In the genomic region with DNA sequence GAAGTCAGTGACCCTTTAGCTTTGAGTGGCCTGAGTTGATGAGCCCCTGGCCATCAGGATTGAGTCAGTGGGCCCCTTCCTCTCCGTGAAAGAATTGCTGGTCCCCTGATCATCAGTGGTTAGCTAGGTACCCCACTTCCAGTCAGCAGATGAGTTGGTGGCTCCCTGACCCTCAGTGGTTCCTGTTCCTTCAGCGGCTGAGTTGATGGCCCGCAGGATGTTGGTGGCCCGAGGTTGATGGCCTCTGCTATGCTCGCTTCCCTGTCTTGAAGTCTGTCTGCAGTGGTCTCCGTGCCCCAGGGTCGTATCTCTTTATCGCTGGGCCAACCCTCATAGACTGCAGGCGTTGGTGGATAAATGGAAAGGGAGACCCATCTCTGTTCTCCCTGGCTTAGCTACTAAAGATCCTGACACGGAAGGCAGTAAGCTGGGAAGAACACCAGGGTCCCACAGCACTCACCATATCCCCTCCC, we compare ENCODE assay signal across 8 mouse cellular contexts. TPM values are rescaled to one million over a fixed set of nuclear protein-coding genes. Genes with fewer than 3 reads are reported as not detected.
A peak's percentile ranks its signal among the peaks of the same experiment; 100 is the strongest.
DNase-seq lines count a peak whose midpoint lies in the region; ATAC-seq and TF ChIP-seq lines count a peak whose summit lies in the region.

No protein-coding gene starts in this region.

- DNase-seq in liver, adult 2 months (ENCODE audit: extremely low read depth, low read depth, low spot score), result no peak
- no peak for DNase-seq in liver
- DNase-seq in embryonic facial prominence, embryonic 10.5 days (ENCODE audit: low spot score), result no peak
- no peak for DNase-seq in midbrain, embryonic 10.5 days (ENCODE audit: low spot score)
- no peak for DNase-seq in cerebellum, adult 8-10 months
- no peak for DNase-seq in embryo, embryonic 9.5 days (ENCODE audit: extremely low spot score)
- DNase-seq in thymus, postnatal 36 days, result no peak

- peak overlapping the region; percentile 47 for H3K9ac ChIP-seq in liver, adult 2 months (ENCODE audit: low read depth, low read length)
- peak overlapping the region; percentile 92 for H3K9ac ChIP-seq in hindbrain, embryonic 12.5 days

- no peak overlapping the region for H3K27ac ChIP-seq in liver, adult 2 months (replicated peaks; ENCODE audit: insufficient read depth, low read depth, low read length)
- peak overlapping the region; percentile 98 for H3K27ac ChIP-seq in embryonic facial prominence, embryonic 10.5 days (replicated peaks)
- no peak overlapping the region for H3K27ac ChIP-seq in hindbrain, embryonic 12.5 days
- peak overlapping the region; percentile 98 for H3K27ac ChIP-seq in midbrain, embryonic 10.5 days (replicated peaks)

- H3K36me3 ChIP-seq in liver, adult 2 months (ENCODE audit: control insufficient read depth, insufficient read depth, low read length), result no peaks in the 10 kb centered on the region
- H3K36me3 ChIP-seq in embryonic facial prominence, embryonic 10.5 days (replicated peaks), result no peaks in the 10 kb centered on the region
- no peaks in the 10 kb centered on the region for H3K36me3 ChIP-seq in hindbrain, embryonic 12.5 days
- H3K36me3 ChIP-seq in midbrain, embryonic 10.5 days, result no peaks in the 10 kb centered on the region

- H3K79me2 ChIP-seq in liver, adult 2 months (ENCODE audit: control insufficient read depth, insufficient read depth, low read length), result no peaks in the 10 kb centered on the region

- TF ChIP-seq POLR2A in liver, adult 2 months (IDR thresholded peaks at IDR 0.05; ENCODE audit: extremely low read depth, insufficient read depth, low read length), result no peak

- peak overlapping the region; percentile 69 for H3K4me2 ChIP-seq in hindbrain, embryonic 12.5 days (replicated peaks)

- no peaks in the 10 kb centered on the region for H3K9me3 ChIP-seq in embryonic facial prominence, embryonic 10.5 days
- H3K9me3 ChIP-seq in hindbrain, embryonic 12.5 days (replicated peaks), result no peaks in the 10 kb centered on the region
- no peaks in the 10 kb centered on the region for H3K9me3 ChIP-seq in midbrain, embryonic 10.5 days (replicated peaks)

- 3% methylated on average over 10 of the region's 10 CpGs for WGBS in liver, adult 2 months
- 2% methylated on average over 10 of the region's 10 CpGs for WGBS in embryonic facial prominence, embryonic 10.5 days
- WGBS in hindbrain, embryonic 12.5 days, result 3% methylated on average over 10 of the region's 10 CpGs
- whole genome bisulfite sequencing in midbrain, embryonic 10.5 days, result 3% methylated on average over 10 of the region's 10 CpGs

- ATAC-seq in hindbrain, embryonic 12.5 days (ENCODE audit: low FRiP score), result peak; percentile 83; the same call in 1 of the 2 replicates

- peak overlapping the region; percentile 97 for H3K4me3 ChIP-seq in liver, adult 2 months (ENCODE audit: insufficient read depth, low read depth, low read length)
- peak overlapping the region; percentile 91 for H3K4me3 ChIP-seq in embryonic facial prominence, embryonic 10.5 days
- peak overlapping the region; percentile 71 for H3K4me3 ChIP-seq in hindbrain, embryonic 12.5 days
- peak overlapping the region; percentile 96 for H3K4me3 ChIP-seq in midbrain, embryonic 10.5 days

- H3K4me1 ChIP-seq in liver, adult 2 months (ENCODE audit: control insufficient read depth, insufficient read depth, low read length), result peaks cover 3% of the 10 kb centered on the region
- peaks cover 18% of the 10 kb centered on the region for H3K4me1 ChIP-seq in embryonic facial prominence, embryonic 10.5 days
- peaks cover 9% of the 10 kb centered on the region for H3K4me1 ChIP-seq in hindbrain, embryonic 12.5 days
- H3K4me1 ChIP-seq in midbrain, embryonic 10.5 days, result peaks cover 17% of the 10 kb centered on the region

- no peak for TF ChIP-seq CTCF in liver, adult 2 months (IDR thresholded peaks at IDR 0.05; ENCODE audit: low read depth, low read length)

- H3K27me3 ChIP-seq in liver, adult 2 months (ENCODE audit: control insufficient read depth, insufficient read depth, low read length), result no peaks in the 10 kb centered on the region
- no peaks in the 10 kb centered on the region for H3K27me3 ChIP-seq in embryonic facial prominence, embryonic 10.5 days (replicated peaks; ENCODE audit: low read depth, poor library complexity, severe bottlenecking)
- H3K27me3 ChIP-seq in hindbrain, embryonic 12.5 days, result no peaks in the 10 kb centered on the region
- no peaks in the 10 kb centered on the region for H3K27me3 ChIP-seq in midbrain, embryonic 10.5 days (ENCODE audit: low read depth, poor library complexity, severe bottlenecking)

RNA-seq across cellular contexts. Expression of a gene that starts 0.4 kb away (rescaled TPM):
- total RNA-seq in liver, adult 2 months (2014; rRNA removed), result 0.94 and 1.1 TPM in 2 replicates
- 0.09 and 0.14 TPM in 2 replicates for polyA plus RNA-seq in liver, adult 2 months (2012; rRNA removed)
- 8.6 and 8.7 TPM in 2 replicates for polyA plus RNA-seq in embryonic facial prominence, embryonic 10.5 days (2016; fragmentation: Nextera tagmentation; extraction: Ambion mirVana)
- polyA plus RNA-seq in hindbrain, embryonic 12.5 days (2016; fragmentation: Nextera tagmentation; extraction: Ambion mirVana), result 5.0 and 5.7 TPM in 2 replicates
- polyA plus RNA-seq in midbrain, embryonic 10.5 days (2016; fragmentation: Nextera tagmentation; extraction: Ambion mirVana), result 8.8 and 9.1 TPM in 2 replicates

RNA-seq across cellular contexts. Expression of a gene that starts 0.6 kb away (rescaled TPM):
- 0.18 and 0.74 TPM in 2 replicates for total RNA-seq in liver, adult 2 months (2014; rRNA removed)
- polyA plus RNA-seq in liver, adult 2 months (2012; rRNA removed), result not detected in 2 replicates
- 1.4 and 2.4 TPM in 2 replicates for polyA plus RNA-seq in embryonic facial prominence, embryonic 10.5 days (2016; fragmentation: Nextera tagmentation; extraction: Ambion mirVana)
- polyA plus RNA-seq in hindbrain, embryonic 12.5 days (2016; fragmentation: Nextera tagmentation; extraction: Ambion mirVana), result 2.9 and 4.4 TPM in 2 replicates
- polyA plus RNA-seq in midbrain, embryonic 10.5 days (2016; fragmentation: Nextera tagmentation; extraction: Ambion mirVana), result 1.7 and 2.7 TPM in 2 replicates

RNA-seq across cellular contexts. Expression of a gene that starts 36.2 kb away (rescaled TPM):
- 0.46 and 0.67 TPM in 2 replicates for total RNA-seq in liver, adult 2 months (2014; rRNA removed)
- 0.07 and 0.11 TPM in 2 replicates for polyA plus RNA-seq in liver, adult 2 months (2012; rRNA removed)
- 0.36 and 0.41 TPM in 2 replicates for polyA plus RNA-seq in embryonic facial prominence, embryonic 10.5 days (2016; fragmentation: Nextera tagmentation; extraction: Ambion mirVana)
- 0.91 and 1.0 TPM in 2 replicates for polyA plus RNA-seq in hindbrain, embryonic 12.5 days (2016; fragmentation: Nextera tagmentation; extraction: Ambion mirVana)
- polyA plus RNA-seq in midbrain, embryonic 10.5 days (2016; fragmentation: Nextera tagmentation; extraction: Ambion mirVana), result 0.35 and 0.57 TPM in 2 replicates

Comparison
In these comparisons a context has a peak if more than half of its experiments do, and no peak if none do; other contexts are left out.
1. H3K27ac ChIP-seq: peak in embryonic facial prominence, embryonic 10.5 days (single experiment) and midbrain, embryonic 10.5 days (single experiment); none in liver, adult 2 months (single experiment) and hindbrain, embryonic 12.5 days (single experiment).
2. Peak in every context shown above with its lines, with median percentiles within 50 percentile points of each other: H3K4me3 ChIP-seq.